In genomic region chr6:22205030-22205750, GRCm38 (mm10) we compare ENCODE assay signal across 14 mouse cellular contexts.
A peak's percentile ranks its signal among the peaks of the same experiment; 100 is the strongest.
DNase-seq lines count a peak whose midpoint lies in the region; ATAC-seq lines count a peak whose summit lies in the region.
"Had no signal": no experiment of that assay in that cellular context is flagged by ENCODE, and none has a peak within 500 bp of the region (broad histone marks: within the 10 kb centered on the region; RNA-seq: fewer than 3 reads in every experiment).

No protein-coding gene starts in this region.

- H3K27ac ChIP-seq in forebrain, embryonic 12.5 days, result no peak overlapping the region
- no peak overlapping the region for H3K27ac ChIP-seq in forebrain, embryonic 10.5 days
- H3K27ac ChIP-seq in kidney, embryonic 16.5 days (ENCODE audit: low read length), result no peak overlapping the region
- H3K27ac ChIP-seq in forebrain, embryonic 15.5 days (replicated peaks), result peak overlapping the region; percentile 49
- H3K27ac ChIP-seq in neural tube, embryonic 15.5 days (replicated peaks), result no peak overlapping the region
- H3K27ac ChIP-seq: left cerebral cortex, adult 2 months had no signal

- no peak overlapping the region for H3K9ac ChIP-seq in forebrain, embryonic 12.5 days
- H3K9ac ChIP-seq in kidney, embryonic 16.5 days (replicated peaks; ENCODE audit: low read length), result no peak overlapping the region
- no peak overlapping the region for H3K9ac ChIP-seq in forebrain, embryonic 15.5 days (replicated peaks)
- H3K9ac ChIP-seq in neural tube, embryonic 15.5 days (replicated peaks), result no peak overlapping the region
- H3K9ac ChIP-seq: liver, postnatal 0 days had no signal

- H3K9me3 ChIP-seq in forebrain, embryonic 12.5 days, result no peaks in the 10 kb centered on the region
- H3K9me3 ChIP-seq in forebrain, embryonic 10.5 days, result no peaks in the 10 kb centered on the region
- no peaks in the 10 kb centered on the region for H3K9me3 ChIP-seq in kidney, embryonic 16.5 days (ENCODE audit: low read length)
- H3K9me3 ChIP-seq in forebrain, embryonic 15.5 days, result no peaks in the 10 kb centered on the region
- no peaks in the 10 kb centered on the region for H3K9me3 ChIP-seq in neural tube, embryonic 15.5 days (replicated peaks)

- no peaks in the 10 kb centered on the region for H3K27me3 ChIP-seq in forebrain, embryonic 12.5 days
- H3K27me3 ChIP-seq in forebrain, embryonic 10.5 days (ENCODE audit: poor library complexity, severe bottlenecking), result no peaks in the 10 kb centered on the region
- no peaks in the 10 kb centered on the region for H3K27me3 ChIP-seq in kidney, embryonic 16.5 days (ENCODE audit: insufficient read depth, low read length)
- no peaks in the 10 kb centered on the region for H3K27me3 ChIP-seq in forebrain, embryonic 15.5 days
- no peaks in the 10 kb centered on the region for H3K27me3 ChIP-seq in neural tube, embryonic 15.5 days (replicated peaks)

- H3K4me2 ChIP-seq in forebrain, embryonic 12.5 days, result no peak overlapping the region
- H3K4me2 ChIP-seq in kidney, embryonic 16.5 days (replicated peaks; ENCODE audit: low read depth, low read length), result no peak overlapping the region
- peak overlapping the region; percentile 34 for H3K4me2 ChIP-seq in forebrain, embryonic 15.5 days (replicated peaks)
- H3K4me2 ChIP-seq in neural tube, embryonic 15.5 days, result peak overlapping the region; percentile 42

- ATAC-seq in forebrain, embryonic 12.5 days (ENCODE audit: low FRiP score), result peak; percentile 51; the same call in 1 of the 2 replicates
- ATAC-seq in kidney, embryonic 16.5 days (ENCODE audit: low FRiP score, low TSS enrichment), result peak; percentile 81
- peak; percentile 59 for ATAC-seq in forebrain, embryonic 15.5 days (replicated peaks)
- ATAC-seq in neural tube, embryonic 15.5 days (ENCODE audit: low FRiP score), result no peak
- ATAC-seq: liver, postnatal 0 days had no signal

- no peak overlapping the region for H3K4me3 ChIP-seq in forebrain, embryonic 12.5 days (replicated peaks)
- H3K4me3 ChIP-seq in forebrain, embryonic 10.5 days, result no peak overlapping the region
- no peak overlapping the region for H3K4me3 ChIP-seq in kidney, embryonic 16.5 days (ENCODE audit: low read length)
- peak overlapping the region; percentile 8; the same call in 1 of the 2 replicates for H3K4me3 ChIP-seq in forebrain, embryonic 15.5 days
- peak overlapping the region; percentile 2; the same call in 1 of the 2 replicates for H3K4me3 ChIP-seq in neural tube, embryonic 15.5 days (replicated peaks)

- DNase-seq in forebrain, embryonic 10.5 days (ENCODE audit: extremely low spot score, low spot score), result no peak
- no peak for DNase-seq in kidney, adult 11 months
- DNase-seq in layer of hippocampus, adult 9-10 months (ENCODE audit: low spot score), result no peak
- DNase-seq in frontal cortex, adult 2 months (ENCODE audit: extremely low spot score in 1 of 2, low spot score in 1 of 2), result no peak
- DNase-seq: adrenal gland, adult 8-10 months; B cell, adult 2 months; heart, adult 11 months; kidney, adult 18-20 months; liver, postnatal 0 days had no signal

- 66% methylated on average over 12 of the region's 12 CpGs for WGBS in forebrain, embryonic 12.5 days
- 78% methylated on average over 12 of the region's 12 CpGs for WGBS in forebrain, embryonic 10.5 days
- WGBS in kidney, embryonic 16.5 days, result 57% methylated on average over 12 of the region's 12 CpGs
- WGBS in forebrain, embryonic 15.5 days, result 52% methylated on average over 12 of the region's 12 CpGs
- WGBS in neural tube, embryonic 15.5 days, result 60% methylated on average over 12 of the region's 12 CpGs

- no peaks in the 10 kb centered on the region for H3K36me3 ChIP-seq in forebrain, embryonic 12.5 days (replicated peaks)
- H3K36me3 ChIP-seq in forebrain, embryonic 10.5 days (replicated peaks), result no peaks in the 10 kb centered on the region
- no peaks in the 10 kb centered on the region for H3K36me3 ChIP-seq in kidney, embryonic 16.5 days (ENCODE audit: insufficient read depth, low read length)
- no peaks in the 10 kb centered on the region for H3K36me3 ChIP-seq in forebrain, embryonic 15.5 days
- no peaks in the 10 kb centered on the region for H3K36me3 ChIP-seq in neural tube, embryonic 15.5 days

- peaks cover 11% of the 10 kb centered on the region; the same call in 1 of the 2 replicates for H3K4me1 ChIP-seq in forebrain, embryonic 12.5 days
- H3K4me1 ChIP-seq in forebrain, embryonic 10.5 days, result peaks cover 17% of the 10 kb centered on the region
- H3K4me1 ChIP-seq in kidney, embryonic 16.5 days (ENCODE audit: insufficient read depth, low read length), result peaks cover 7% of the 10 kb centered on the region; the same call in 1 of the 2 replicates
- peaks cover 24% of the 10 kb centered on the region for H3K4me1 ChIP-seq in forebrain, embryonic 15.5 days
- H3K4me1 ChIP-seq in neural tube, embryonic 15.5 days, result peaks cover 15% of the 10 kb centered on the region; the same call in 1 of the 2 replicates

Comparison
In these comparisons a context has a peak if more than half of its experiments do, and no peak if none do; other contexts are left out.
1. H3K4me2 ChIP-seq: peak in forebrain, embryonic 15.5 days (single experiment) and neural tube, embryonic 15.5 days (single experiment); none in forebrain, embryonic 12.5 days (single experiment) and kidney, embryonic 16.5 days (single experiment).
2. H3K4me3 ChIP-seq: peak in forebrain, embryonic 15.5 days (single experiment) and neural tube, embryonic 15.5 days (single experiment); none in forebrain, embryonic 12.5 days (single experiment), forebrain, embryonic 10.5 days (single experiment) and kidney, embryonic 16.5 days (single experiment).